Mouse (Mus musculus) heart, adult 2 months (tissue): ENCODE data around the gene Samd7. TPM values are rescaled to one million over a fixed set of nuclear protein-coding genes. Genes with fewer than 3 reads are reported as not detected.

Source experiments
- DNase-seq, 2 experiments: peaks; one replicate each; pipeline ENCODE4 v3.0.0; 2021
- H3K27ac ChIP-seq: fragments of 200-600 bp; 2 replicates; pipeline ENCODE4 v1.8.1; 2022
- H3K27me3 ChIP-seq: fragments of 200-500 bp; 2 replicates; pipeline ENCODE4 v1.6.1; 2012; ENCODE audit warnings: mild to moderate bottlenecking, low read length, inconsistent platforms, mixed read lengths; ENCODE audit not compliant: control insufficient read depth, insufficient read depth
- H3K36me3 ChIP-seq: fragments of 200-500 bp; 2 replicates; pipeline ENCODE4 v1.6.1; 2012; ENCODE audit warnings: low read length, inconsistent platforms; ENCODE audit not compliant: control insufficient read depth, insufficient read depth
- H3K4me1 ChIP-seq: fragments of 200-500 bp; 2 replicates; pipeline ENCODE4 v1.6.1; 2011; ENCODE audit warnings: low read length; ENCODE audit not compliant: control insufficient read depth, insufficient read depth
- H3K4me3 ChIP-seq: fragments of 200-600 bp; 2 replicates; pipeline ENCODE4 v1.8.1; 2022
- H3K79me2 ChIP-seq: fragments of 200-500 bp; replicated peaks from 2 replicates; pipeline ENCODE4 v1.6.1; 2012; ENCODE audit warnings: mild to moderate bottlenecking, inconsistent platforms, low read length, moderate library complexity, mixed read lengths; ENCODE audit not compliant: control insufficient read depth, insufficient read depth
- H3K9ac ChIP-seq: fragments of 200-500 bp; 2 replicates; pipeline ENCODE4 v1.6.1; 2012; ENCODE audit warnings: low read depth, mild to moderate bottlenecking, control low read depth, inconsistent platforms, low read length, mixed read lengths
- CTCF ChIP-seq: fragments of 200-600 bp; IDR thresholded peaks from 2 replicates; pipeline ENCODE4 v1.8.1; 2022; ENCODE audit warnings: antibody characterized with exemption, mild to moderate bottlenecking, moderate library complexity
- EP300 ChIP-seq: fragments of 200-500 bp; IDR thresholded peaks from 2 replicates; pipeline ENCODE4 v1.6.1; 2011; ENCODE audit warnings: low read depth, low read length, control low read depth; ENCODE audit not compliant: insufficient read depth
- POLR2A ChIP-seq: fragments of 200-500 bp; IDR thresholded peaks from 2 replicates; pipeline ENCODE4 v1.6.1; 2011; ENCODE audit warnings: mild to moderate bottlenecking, low read depth, low read length, control low read depth; ENCODE audit not compliant: insufficient read depth
- WGBS: fragments of 180-500 bp; shearing (Covaris S2); methylation state at CpG from one replicate; pipeline ENCODE4 v1.1.7; 2018; 5-methylcytosine and 5-hydroxymethylcytosine counted together
- intact Hi-C: fragments of 180-260 bp; cut with DNase I; formaldehyde crosslinking; loops from one replicate; pipeline ENCODE4 v1.15.1; 2025
- polyA plus RNA-seq: library from polyadenylated mRNA; depleted of rRNA; stranded (reverse); fragments of >200 nt; gene quantifications from 2 replicates; pipeline ENCODE4 v1.2.3, GENCODE M21; 2012
- total RNA-seq, 2 experiments: library from RNA; stranded (reverse); gene quantifications; 2 replicates each; pipeline ENCODE4 v1.2.3; 2021

Gene Samd7
- total and polyA plus RNA-seq, 3 experiments: not detected

- 49% methylated on average over 6 of the region's 6 CpGs for WGBS
- H3K4me1 ChIP-seq: no peaks in the 10 kb centered on the region
- H3K9ac ChIP-seq: no peak overlapping the region
- H3K79me2 ChIP-seq: no peaks in the 10 kb centered on the region
- DNase-seq: peak; percentile 41 to 53
- no peak overlapping the region for H3K27ac ChIP-seq
- no peak overlapping the region for H3K4me3 ChIP-seq
- H3K27me3 ChIP-seq: no peaks in the 10 kb centered on the region
- no peaks in the 10 kb centered on the region for H3K36me3 ChIP-seq
- intact Hi-C loops: no loop called here
- TF ChIP-seq EP300: no peak
These were observed 4.8 kb upstream of the Samd7 start for GRCm38 (mm10) chr3:30741306-30741705.

GRCm38 (mm10) chr3:30742891-30743290 is 3.2 kb upstream of the Samd7 start:
- Histone ChIP-seq H3K4me3 (no peak overlapping the region), H3K4me1 (no peaks in the 10 kb centered on the region), H3K36me3 (no peaks in the 10 kb centered on the region), H3K27me3 (no peaks in the 10 kb centered on the region), H3K9ac (no peak overlapping the region), H3K79me2 (no peaks in the 10 kb centered on the region), H3K27ac (no peak overlapping the region)
- no peak for TF ChIP-seq CTCF
- TF ChIP-seq EP300: no peak
- no peak for TF ChIP-seq POLR2A
- intact Hi-C loops: no loop called here
- WGBS: 89% methylated on average over 7 of the region's 7 CpGs
- DNase-seq: no peak

GRCm38 (mm10) chr3:30748316-30748715 is 2.2 kb downstream of the Samd7 start:
- no peaks in the 10 kb centered on the region for H3K36me3 ChIP-seq
- no peak for DNase-seq
- no peak overlapping the region for H3K4me3 ChIP-seq
- 77% methylated on average over 9 of the region's 9 CpGs for WGBS
- no peaks in the 10 kb centered on the region for H3K27me3 ChIP-seq
- no peaks in the 10 kb centered on the region for H3K4me1 ChIP-seq
- no peaks in the 10 kb centered on the region for H3K79me2 ChIP-seq
- intact Hi-C loops: no loop called here
- no peak overlapping the region for H3K9ac ChIP-seq
- TF ChIP-seq EP300 (no peak), CTCF (no peak), POLR2A (no peak)
- no peak overlapping the region for H3K27ac ChIP-seq

- DNase-seq: no peak
- intact Hi-C loops: no loop called here
- no peaks in the 10 kb centered on the region for H3K36me3 ChIP-seq
- no peaks in the 10 kb centered on the region for H3K27me3 ChIP-seq
- TF ChIP-seq EP300 (no peak), POLR2A (no peak), CTCF (no peak)
- 95% methylated on average over 4 of the region's 4 CpGs for WGBS
- no peaks in the 10 kb centered on the region for H3K4me1 ChIP-seq
- H3K27ac ChIP-seq: no peak overlapping the region
- H3K4me3 ChIP-seq: no peak overlapping the region
- H3K79me2 ChIP-seq: no peaks in the 10 kb centered on the region
- H3K9ac ChIP-seq: no peak overlapping the region
These were observed 8.6 kb downstream of the Samd7 start for GRCm38 (mm10) chr3:30754696-30755095.

- Histone ChIP-seq H3K79me2 (no peaks in the 10 kb centered on the region), H3K36me3 (no peaks in the 10 kb centered on the region), H3K27me3 (no peaks in the 10 kb centered on the region), H3K4me3 (no peak overlapping the region), H3K4me1 (no peaks in the 10 kb centered on the region), H3K27ac (no peak overlapping the region), H3K9ac (no peak overlapping the region)
- DNase-seq: no peak
- no peak for TF ChIP-seq POLR2A
- TF ChIP-seq EP300: no peak
- TF ChIP-seq CTCF: no peak
- 87% methylated on average over 4 of the region's 4 CpGs for WGBS
- intact Hi-C loops: no loop called here
These were observed 18.8 kb downstream of the Samd7 start for GRCm38 (mm10) chr3:30764877-30765276.

GRCm38 (mm10) chr3:30765311-30766027 is 19.4 kb downstream of the Samd7 start:
- intact Hi-C loops: no loop called here
- H3K4me1 ChIP-seq: no peaks in the 10 kb centered on the region
- H3K4me3 ChIP-seq: no peak overlapping the region
- WGBS: 53% methylated on average over 10 of the region's 10 CpGs
- no peaks in the 10 kb centered on the region for H3K27me3 ChIP-seq
- TF ChIP-seq CTCF: no peak
- no peak for TF ChIP-seq EP300
- TF ChIP-seq POLR2A: no peak
- H3K79me2 ChIP-seq: no peaks in the 10 kb centered on the region
- DNase-seq: peak in 1 of 2 experiments; percentile 8
- no peak overlapping the region for H3K27ac ChIP-seq
- H3K36me3 ChIP-seq: no peaks in the 10 kb centered on the region
- no peak overlapping the region for H3K9ac ChIP-seq
